Mouse (Mus musculus) embryonic facial prominence, embryonic 13.5 days (tissue): ENCODE measurements at regions not wholly inside any gene's neighbourhood (a gene's known extent, or its start where the extent isn't known, plus 50 kb on each side); places are given as distances from the start of the nearest gene placed in this dataset.
A peak's percentile ranks its signal among the peaks of the same experiment; 100 is the strongest.

Experiments
- ATAC-seq: fragments of 200-750 bp; cut with Nextera tagmentation; 2 replicates; pipeline ENCODE4 v1.8.0; 2017; ENCODE audit warnings: low read depth; ENCODE audit not compliant: insufficient number of reproducible peaks, insufficient read depth, low FRiP score, low TSS enrichment
- H3K27ac ChIP-seq: fragments of 300-500 bp; sonication (generic); 2 replicates; pipeline ENCODE4 v1.5.1; 2015; ENCODE audit warnings: moderate library complexity, mild to moderate bottlenecking, inconsistent platforms
- H3K27me3 ChIP-seq: fragments of 300-500 bp; sonication (generic); 2 replicates; pipeline ENCODE4 v1.6.1; 2015; ENCODE audit warnings: mild to moderate bottlenecking, inconsistent platforms
- H3K36me3 ChIP-seq: fragments of 300-500 bp; sonication (generic); 2 replicates; pipeline ENCODE4 v1.6.1; 2015; ENCODE audit warnings: mild to moderate bottlenecking, inconsistent platforms
- H3K4me1 ChIP-seq: fragments of 300-500 bp; sonication (generic); 2 replicates; pipeline ENCODE4 v1.6.1; 2015; ENCODE audit warnings: inconsistent platforms
- H3K4me2 ChIP-seq: fragments of 300-500 bp; sonication (generic); 2 replicates; pipeline ENCODE4 v1.6.1; 2015; ENCODE audit warnings: moderate library complexity, mild to moderate bottlenecking, inconsistent platforms
- H3K4me3 ChIP-seq: fragments of 300-500 bp; sonication (generic); 2 replicates; pipeline ENCODE4 v1.5.1; 2015; ENCODE audit warnings: mild to moderate bottlenecking, inconsistent platforms
- H3K9ac ChIP-seq: fragments of 300-500 bp; sonication (generic); 2 replicates; pipeline ENCODE4 v1.6.1; 2015; ENCODE audit warnings: mild to moderate bottlenecking, inconsistent platforms
- H3K9me3 ChIP-seq: fragments of 300-500 bp; sonication (generic); 2 replicates; pipeline ENCODE4 v1.6.1; 2016; ENCODE audit warnings: inconsistent platforms
- WGBS: fragments of 180-500 bp; shearing (Covaris S2); methylation state at CpG from one replicate; pipeline ENCODE4 v1.1.7; 2015; ENCODE audit warnings: mixed read lengths; 5-methylcytosine and 5-hydroxymethylcytosine counted together

- no peak overlapping the region for H3K4me2 ChIP-seq
- H3K4me3 ChIP-seq = no peak overlapping the region
- 82% methylated on average over 3 of the region's 3 CpGs for WGBS
- no peak overlapping the region for H3K9ac ChIP-seq
- no peak overlapping the region for H3K27ac ChIP-seq
- ATAC-seq = no peak
- H3K27me3 ChIP-seq = no peaks in the 10 kb centered on the region
- H3K4me1 ChIP-seq = no peaks in the 10 kb centered on the region
- H3K9me3 ChIP-seq = no peaks in the 10 kb centered on the region
- no peaks in the 10 kb centered on the region for H3K36me3 ChIP-seq
Observed at GRCm38 (mm10) chr17:85908709-85909108, 220.6 kb upstream of the Six2 start.

DNA sequence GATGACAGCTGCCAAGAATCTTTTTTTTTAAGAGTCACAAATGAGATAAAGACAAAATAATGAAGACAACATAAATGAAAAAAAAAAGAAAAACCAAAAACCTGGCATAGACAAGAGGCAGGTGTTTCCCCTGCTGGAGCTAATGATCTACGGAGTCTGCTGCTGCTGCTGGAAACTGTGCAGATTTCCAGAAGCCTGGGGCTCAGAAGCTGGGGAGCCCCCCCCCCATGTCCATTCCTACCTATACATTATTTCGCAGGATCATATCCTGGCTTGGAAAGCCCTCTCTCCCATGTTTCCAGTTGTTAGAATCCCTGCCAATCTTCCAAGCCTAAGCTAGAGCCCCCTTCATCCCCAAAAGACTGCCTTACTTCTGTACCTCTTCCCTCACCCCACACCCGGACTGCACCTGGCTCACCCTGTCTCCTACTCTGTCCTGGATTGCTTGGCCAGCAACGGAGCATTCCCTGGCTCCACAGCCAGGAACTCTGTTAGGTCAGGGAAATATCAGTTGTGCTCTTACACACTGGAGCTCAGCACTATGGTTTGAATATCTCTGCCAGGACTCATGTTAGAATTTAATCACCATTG is 218.6 kb upstream of the Six2 start:
- H3K27ac ChIP-seq = no peak overlapping the region; the same call in 1 of the 2 replicates
- H3K4me2 ChIP-seq = no peak overlapping the region
- peaks cover 11% of the 10 kb centered on the region for H3K4me1 ChIP-seq
- whole genome bisulfite sequencing = 72% methylated on average over 4 of the region's 4 CpGs
- no peak overlapping the region for H3K4me3 ChIP-seq
- no peaks in the 10 kb centered on the region for H3K27me3 ChIP-seq
- ATAC-seq = no peak
- H3K9ac ChIP-seq = no peak overlapping the region
- no peaks in the 10 kb centered on the region for H3K9me3 ChIP-seq
- H3K36me3 ChIP-seq = no peaks in the 10 kb centered on the region

- no peaks in the 10 kb centered on the region for H3K9me3 ChIP-seq
- ATAC-seq = no peak
- WGBS = 57% methylated on average over 2 of the region's 2 CpGs
- H3K4me1 ChIP-seq = peaks cover 24% of the 10 kb centered on the region
- no peaks in the 10 kb centered on the region for H3K27me3 ChIP-seq
- H3K27ac ChIP-seq = peak overlapping the region; percentile 23; the same call in 1 of the 2 replicates
- H3K9ac ChIP-seq = no peak overlapping the region
- H3K36me3 ChIP-seq = no peaks in the 10 kb centered on the region
- no peak overlapping the region for H3K4me3 ChIP-seq
- H3K4me2 ChIP-seq = no peak overlapping the region
Observed at GRCm38 (mm10) chr17:85902575-85902974, 214.5 kb upstream of the Six2 start.

GRCm38 (mm10) chr17:85899096-85899495 is 211.0 kb upstream of the Six2 start:
- WGBS = 36% methylated on average over 6 of the region's 6 CpGs
- Histone ChIP-seq H3K27me3 (no peaks in the 10 kb centered on the region), H3K4me1 (peaks cover 32% of the 10 kb centered on the region), H3K4me2 (no peak overlapping the region), H3K4me3 (no peak overlapping the region), H3K9me3 (no peaks in the 10 kb centered on the region), H3K9ac (no peak overlapping the region), H3K36me3 (no peaks in the 10 kb centered on the region), H3K27ac (no peak overlapping the region)
- ATAC-seq = no peak

GRCm38 (mm10) chr17:85895978-85896377 is 207.9 kb upstream of the Six2 start:
- H3K36me3 ChIP-seq = no peaks in the 10 kb centered on the region
- H3K27ac ChIP-seq = no peak overlapping the region
- H3K4me2 ChIP-seq = no peak overlapping the region
- 52% methylated on average over 5 of the region's 5 CpGs for WGBS
- no peak for ATAC-seq
- H3K9me3 ChIP-seq = no peaks in the 10 kb centered on the region
- H3K27me3 ChIP-seq = 0 out of 2 replicates have a peak, but pooled peaks cover 7% of the 10 kb centered on the region
- no peak overlapping the region for H3K4me3 ChIP-seq
- H3K4me1 ChIP-seq = peaks cover 31% of the 10 kb centered on the region
- H3K9ac ChIP-seq = no peak overlapping the region

DNA sequence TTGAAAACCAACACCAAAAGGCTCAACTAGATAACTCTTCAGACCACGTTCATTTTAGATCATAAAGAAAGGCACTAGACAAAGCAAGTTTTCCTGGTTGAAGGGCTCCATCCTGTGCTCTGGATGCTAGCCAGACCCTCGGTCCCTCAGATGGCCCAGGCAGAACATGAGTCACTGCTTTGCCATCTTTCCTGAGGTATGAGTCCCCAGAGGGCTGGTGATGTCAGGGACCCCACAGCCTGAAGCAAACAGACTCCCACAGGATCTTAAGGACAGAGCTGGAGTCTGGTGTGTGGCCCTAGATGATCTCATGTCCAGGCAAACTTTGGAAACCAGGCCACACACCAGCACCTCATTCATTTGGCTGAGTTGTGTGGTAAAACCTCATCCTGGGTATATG is 203.2 kb upstream of the Six2 start:
- 64% methylated on average over 2 of the region's 2 CpGs for WGBS
- no peaks in the 10 kb centered on the region for H3K36me3 ChIP-seq
- H3K4me3 ChIP-seq = no peak overlapping the region
- H3K4me2 ChIP-seq = no peak overlapping the region
- no peak overlapping the region for H3K9ac ChIP-seq
- no peak for ATAC-seq
- H3K27me3 ChIP-seq = 0 out of 2 replicates have a peak, but pooled peaks cover 7% of the 10 kb centered on the region
- no peaks in the 10 kb centered on the region for H3K9me3 ChIP-seq
- peaks cover 34% of the 10 kb centered on the region for H3K4me1 ChIP-seq
- H3K27ac ChIP-seq = no peak overlapping the region

GRCm38 (mm10) chr17:85889746-85890532 is 201.9 kb upstream of the Six2 start:
- 54% methylated on average over 18 of the region's 18 CpGs for WGBS
- Histone ChIP-seq H3K27me3 (0 out of 2 replicates have a peak, but pooled peaks cover 7% of the 10 kb centered on the region), H3K4me2 (no peak overlapping the region), H3K36me3 (no peaks in the 10 kb centered on the region), H3K9me3 (no peaks in the 10 kb centered on the region), H3K4me1 (peaks cover 36% of the 10 kb centered on the region), H3K4me3 (no peak overlapping the region), H3K9ac (no peak overlapping the region), H3K27ac (no peak overlapping the region)
- ATAC-seq = no peak

- Histone ChIP-seq H3K27ac (no peak overlapping the region), H3K9ac (no peak overlapping the region), H3K4me2 (no peak overlapping the region), H3K9me3 (no peaks in the 10 kb centered on the region), H3K27me3 (0 out of 2 replicates have a peak, but pooled peaks cover 7% of the 10 kb centered on the region), H3K4me3 (no peak overlapping the region), H3K36me3 (no peaks in the 10 kb centered on the region), H3K4me1 (peaks cover 36% of the 10 kb centered on the region)
- WGBS = 77% methylated on average over 10 of the region's 10 CpGs
- ATAC-seq = no peak
Observed at GRCm38 (mm10) chr17:85888568-85889398, 200.7 kb upstream of the Six2 start.

GRCm38 (mm10) chr17:85886675-85887074 is 198.6 kb upstream of the Six2 start:
- 45% methylated on average over 6 of the region's 6 CpGs for WGBS
- Histone ChIP-seq H3K9ac (no peak overlapping the region), H3K4me3 (no peak overlapping the region), H3K27ac (no peak overlapping the region), H3K27me3 (0 out of 2 replicates have a peak, but pooled peaks cover 11% of the 10 kb centered on the region), H3K36me3 (no peaks in the 10 kb centered on the region), H3K4me1 (peaks cover 37% of the 10 kb centered on the region), H3K9me3 (no peaks in the 10 kb centered on the region), H3K4me2 (no peak overlapping the region)
- ATAC-seq = no peak

DNA sequence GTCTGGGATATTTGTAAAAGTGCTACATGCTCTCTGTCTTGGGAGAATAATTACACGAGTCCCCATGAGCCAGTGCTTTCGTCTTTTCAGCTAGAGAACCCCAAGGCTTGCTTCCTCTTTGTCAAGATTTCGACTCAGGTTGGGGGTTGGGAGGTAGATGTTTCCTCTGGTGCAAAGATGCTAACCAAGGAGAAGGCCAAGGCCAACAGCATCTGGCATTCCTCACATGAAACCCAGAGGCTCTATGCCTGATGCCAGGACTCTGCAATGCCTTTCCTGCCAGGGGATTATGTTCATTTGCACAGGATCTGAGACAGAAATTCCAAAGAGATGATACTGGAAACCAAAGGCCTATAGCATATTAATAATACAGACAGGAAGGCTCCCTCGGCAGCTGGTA is 198.2 kb upstream of the Six2 start:
- Histone ChIP-seq H3K9me3 (no peaks in the 10 kb centered on the region), H3K4me2 (no peak overlapping the region), H3K4me3 (no peak overlapping the region), H3K4me1 (peaks cover 41% of the 10 kb centered on the region), H3K27me3 (0 out of 2 replicates have a peak, but pooled peaks cover 8% of the 10 kb centered on the region), H3K36me3 (no peaks in the 10 kb centered on the region), H3K9ac (no peak overlapping the region), H3K27ac (no peak overlapping the region; the same call in 1 of the 2 replicates)
- 0 out of 2 replicates have a peak, but pooled peaks have one; percentile 44 for ATAC-seq
- WGBS = 41% methylated on average over 4 of the region's 4 CpGs

- Histone ChIP-seq H3K27ac (no peak overlapping the region), H3K9me3 (no peaks in the 10 kb centered on the region), H3K4me2 (no peak overlapping the region), H3K4me3 (no peak overlapping the region), H3K36me3 (no peaks in the 10 kb centered on the region), H3K4me1 (peaks cover 37% of the 10 kb centered on the region), H3K9ac (no peak overlapping the region), H3K27me3 (0 out of 2 replicates have a peak, but pooled peaks cover 8% of the 10 kb centered on the region)
- no peak for ATAC-seq
- WGBS = 31% methylated on average over 8 of the region's 8 CpGs
Observed at GRCm38 (mm10) chr17:85881636-85882170, 193.6 kb upstream of the Six2 start.
